Mouse (Mus musculus) thymus, postnatal 0 days (tissue): ENCODE results near the gene Trap1. TPM values are rescaled to one million over a fixed set of nuclear protein-coding genes. Genes with fewer than 3 reads are reported as not detected.

Source experiments
- microRNA-seq: library from miRNA; unstranded; fragments of <30 nt; microRNA quantifications from one replicate; pipeline ENCODE4, GENCODE M21; 2016; ENCODE audit warnings: borderline number of aligned reads
- polyA plus RNA-seq: library from polyadenylated mRNA; unstranded; fragments of >200 nt; fragmentation: Nextera tagmentation; extraction: Ambion mirVana; gene quantifications from 2 replicates; pipeline ENCODE4 v1.2.1, GENCODE M21; 2015

Gene Trap1
- polyA plus RNA-seq, 1 experiment from 2014 or later: 82.8 TPM

Small RNA genes lying within 50 kb of the gene (microRNA-seq; reads per million reads assigned to microRNA genes)
- not detected for gene Gm23413

Other genes starting within 250 kb of the Trap1 start
- gene Olfr15, start 246.9 kb downstream of the Trap1 start, polyA plus RNA-seq: not detected in 2 replicates
- gene Zfp174, start 230.6 kb downstream of the Trap1 start, polyA plus RNA-seq: 0.45 and 0.47 TPM in 2 replicates
- gene Naa60, start 205.5 kb downstream of the Trap1 start, polyA plus RNA-seq: 45.9 and 48.6 TPM in 2 replicates
- 5.7 and 7.1 TPM in 2 replicates for gene Zfp597, start 193.3 kb downstream of the Trap1 start, polyA plus RNA-seq
- gene Gm20695, start 193.2 kb downstream of the Trap1 start, polyA plus RNA-seq: 1.7 and 3.1 TPM in 2 replicates
- gene 1700037C18Rik, start 169.1 kb downstream of the Trap1 start, polyA plus RNA-seq: 9.1 and 10.0 TPM in 2 replicates
- 28.9 and 36.6 TPM in 2 replicates for gene Cluap1, start 169.0 kb downstream of the Trap1 start, polyA plus RNA-seq
- gene Nlrc3, start 101.2 kb downstream of the Trap1 start, polyA plus RNA-seq: 12.8 and 18.2 TPM in 2 replicates
- gene Slx4, start 74.1 kb downstream of the Trap1 start, polyA plus RNA-seq: 11.1 and 11.7 TPM in 2 replicates
- gene Dnase1, start 40.9 kb downstream of the Trap1 start, polyA plus RNA-seq: 1.4 and 1.7 TPM in 2 replicates
- 27.9 and 41.8 TPM in 2 replicates for gene Crebbp, start 136.2 kb upstream of the Trap1 start, polyA plus RNA-seq